Mouse (Mus musculus) stomach, postnatal 0 days (tissue): ENCODE measurements around the gene Msantd3.

Experiments used
- CTCF ChIP-seq: IDR thresholded peaks from 2 replicates; pipeline ENCODE4 v1.5.1; 2016; ENCODE audit warnings: antibody characterized with exemption, low read depth, mild to moderate bottlenecking, moderate library complexity
- EP300 ChIP-seq: optimal IDR thresholded peaks from 2 replicates; pipeline ENCODE3; 2016; ENCODE audit warnings: antibody characterized with exemption

GRCm38 (mm10) chr4:48564962-48565361, 25.2 kb downstream of the Msantd3 start:
- no peak for TF ChIP-seq CTCF
- TF ChIP-seq EP300, result no peak
